Mouse (Mus musculus) hindbrain, embryonic 10.5 days (tissue): ENCODE data around the gene Klhl25. TPM values are rescaled to one million over a fixed set of nuclear protein-coding genes. Genes with fewer than 3 reads are reported as not detected.

ENCODE experiments used
- DNase-seq: peaks from one replicate; pipeline ENCODE4 v3.0.0-alpha.2; 2017; ENCODE audit warnings: low spot score
- H3K27ac ChIP-seq: fragments of 300-500 bp; sonication (generic); 2 replicates; pipeline ENCODE4 v1.5.1; 2016; ENCODE audit warnings: mild to moderate bottlenecking, moderate library complexity
- H3K27me3 ChIP-seq: fragments of 300-500 bp; sonication (generic); 2 replicates; pipeline ENCODE4 v1.6.1; 2016; ENCODE audit warnings: mild to moderate bottlenecking; ENCODE audit not compliant: poor library complexity, insufficient read depth, severe bottlenecking
- H3K36me3 ChIP-seq: fragments of 300-500 bp; sonication (generic); 2 replicates; pipeline ENCODE4 v1.6.1; 2016; ENCODE audit warnings: mild to moderate bottlenecking, moderate library complexity
- H3K4me1 ChIP-seq: fragments of 300-500 bp; sonication (generic); replicated peaks from 2 replicates; pipeline ENCODE4 v1.6.1; 2016; ENCODE audit warnings: mild to moderate bottlenecking
- H3K4me3 ChIP-seq: fragments of 300-500 bp; sonication (generic); 2 replicates; pipeline ENCODE4 v1.5.1; 2016; ENCODE audit warnings: mild to moderate bottlenecking, moderate library complexity
- H3K9me3 ChIP-seq: fragments of 300-500 bp; sonication (generic); 2 replicates; pipeline ENCODE4 v1.6.1; 2016; ENCODE audit warnings: mild to moderate bottlenecking, moderate library complexity
- WGBS: fragments of 180-500 bp; shearing (Covaris S2); methylation state at CpG from one replicate; pipeline ENCODE4 v1.1.7; 2016; 5-methylcytosine and 5-hydroxymethylcytosine counted together
- polyA plus RNA-seq: library from polyadenylated mRNA; unstranded; fragments of >200 nt; fragmentation: Nextera tagmentation; extraction: Ambion mirVana; gene quantifications from 2 replicates; pipeline ENCODE4 v1.2.1, GENCODE M21; 2016

The Klhl25 gene
- polyA plus RNA-seq = 22.8 and 24.6 TPM in 2 replicates

GRCm38 (mm10) chr7:75848115-75848775, at the start of gene Klhl25:
Klhl25 (plus strand) TSS chr7:75848310.
- peaks cover 39% of the 10 kb centered on the region for H3K4me1 ChIP-seq
- no peaks in the 10 kb centered on the region for H3K27me3 ChIP-seq
- WGBS = under 1% methylated on average over 60 of the region's 60 CpGs
- peaks cover 15% of the 10 kb centered on the region for H3K36me3 ChIP-seq
- H3K9me3 ChIP-seq = no peaks in the 10 kb centered on the region
- DNase-seq = peak; percentile 97
- peak within 1 kb of the TSS; percentile 90 for H3K4me3 ChIP-seq
- H3K27ac ChIP-seq = peak within 1 kb of the TSS; percentile 96

GRCm38 (mm10) chr7:75800530-75800929, 47.6 kb upstream of the Klhl25 start:
- no peak overlapping the region for H3K27ac ChIP-seq
- no peaks in the 10 kb centered on the region for H3K36me3 ChIP-seq
- DNase-seq = no peak
- no peaks in the 10 kb centered on the region for H3K27me3 ChIP-seq
- peaks cover 7% of the 10 kb centered on the region for H3K4me1 ChIP-seq
- 79% methylated on average over 4 of the region's 4 CpGs for WGBS
- H3K4me3 ChIP-seq = no peak overlapping the region
- H3K9me3 ChIP-seq = no peaks in the 10 kb centered on the region

DNA sequence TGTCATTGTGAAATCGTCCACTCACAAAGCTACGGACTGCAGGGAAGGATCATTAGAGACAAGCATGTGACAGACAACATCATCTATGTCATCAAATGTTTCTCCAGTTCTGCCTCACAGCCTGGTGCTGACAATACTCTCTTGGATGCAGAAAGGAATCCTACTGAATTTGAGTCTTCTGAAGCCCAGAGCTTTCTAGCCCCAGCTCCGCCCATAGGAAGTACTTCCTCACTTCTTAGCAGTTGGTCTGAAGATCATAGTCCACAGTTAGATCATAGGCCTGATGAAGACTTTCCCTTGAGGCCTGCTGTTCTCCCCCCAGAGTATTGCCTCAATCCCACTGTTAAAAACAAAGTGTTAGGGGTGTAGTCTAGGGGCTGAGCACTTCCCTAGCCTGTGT, 47.1 kb upstream of the Klhl25 start:
- H3K27me3 ChIP-seq = no peaks in the 10 kb centered on the region
- WGBS = 94% methylated on average over 3 of the region's 3 CpGs
- H3K36me3 ChIP-seq = no peaks in the 10 kb centered on the region
- H3K4me1 ChIP-seq = peaks cover 7% of the 10 kb centered on the region
- H3K4me3 ChIP-seq = no peak overlapping the region
- DNase-seq = no peak
- H3K27ac ChIP-seq = no peak overlapping the region
- H3K9me3 ChIP-seq = no peaks in the 10 kb centered on the region

DNA sequence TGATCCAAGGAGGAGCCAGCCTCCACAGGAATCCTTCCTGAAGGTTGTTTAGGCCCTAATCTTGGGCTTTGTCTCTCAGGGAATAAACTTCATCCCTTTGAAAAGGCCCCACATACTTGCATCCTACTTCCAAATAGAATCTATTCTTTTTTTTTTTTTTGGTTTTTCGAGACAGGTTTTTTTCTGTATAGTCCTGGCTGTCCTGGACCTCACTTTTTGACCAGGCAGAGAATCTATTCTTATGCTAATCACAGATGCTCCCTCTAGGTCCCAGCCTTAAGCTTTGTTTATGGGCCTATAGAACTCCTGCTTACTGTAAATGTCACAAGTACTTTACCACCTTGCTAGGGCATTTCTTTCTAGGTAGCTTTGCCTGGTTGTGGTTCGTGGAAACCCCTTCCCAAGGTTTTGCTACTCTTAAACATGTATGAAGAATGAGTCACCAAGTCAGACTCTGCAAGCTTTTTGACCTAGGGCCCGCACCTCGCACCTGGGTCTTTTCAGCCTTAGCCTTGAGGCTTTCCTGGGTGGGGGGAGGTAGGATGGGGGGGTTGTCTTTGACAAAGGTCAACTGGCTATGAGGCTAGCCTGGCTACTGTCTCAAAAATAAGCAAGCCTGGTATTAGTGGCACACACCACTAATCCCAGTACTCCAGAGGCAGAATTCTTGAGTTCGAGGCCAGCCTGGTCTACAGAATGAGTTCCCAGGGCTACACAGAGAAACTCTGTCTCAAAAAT, 46.3 kb upstream of the Klhl25 start:
- no peak for DNase-seq
- no peak overlapping the region for H3K27ac ChIP-seq
- H3K36me3 ChIP-seq = no peaks in the 10 kb centered on the region
- peaks cover 5% of the 10 kb centered on the region; the same call in 1 of the 2 replicates for H3K4me1 ChIP-seq
- WGBS = 92% methylated on average over 5 of the region's 5 CpGs
- H3K9me3 ChIP-seq = no peaks in the 10 kb centered on the region
- no peaks in the 10 kb centered on the region for H3K27me3 ChIP-seq
- H3K4me3 ChIP-seq = no peak overlapping the region

- no peak for DNase-seq
- WGBS = 74% methylated on average over 3 of the region's 3 CpGs
- peaks cover 6% of the 10 kb centered on the region; the same call in 1 of the 2 replicates for H3K4me1 ChIP-seq
- H3K27ac ChIP-seq = no peak overlapping the region
- H3K4me3 ChIP-seq = no peak overlapping the region
- H3K36me3 ChIP-seq = no peaks in the 10 kb centered on the region
- H3K9me3 ChIP-seq = no peaks in the 10 kb centered on the region
- H3K27me3 ChIP-seq = no peaks in the 10 kb centered on the region
Observed at GRCm38 (mm10) chr7:75802887-75803286, 45.2 kb upstream of the Klhl25 start.

DNA sequence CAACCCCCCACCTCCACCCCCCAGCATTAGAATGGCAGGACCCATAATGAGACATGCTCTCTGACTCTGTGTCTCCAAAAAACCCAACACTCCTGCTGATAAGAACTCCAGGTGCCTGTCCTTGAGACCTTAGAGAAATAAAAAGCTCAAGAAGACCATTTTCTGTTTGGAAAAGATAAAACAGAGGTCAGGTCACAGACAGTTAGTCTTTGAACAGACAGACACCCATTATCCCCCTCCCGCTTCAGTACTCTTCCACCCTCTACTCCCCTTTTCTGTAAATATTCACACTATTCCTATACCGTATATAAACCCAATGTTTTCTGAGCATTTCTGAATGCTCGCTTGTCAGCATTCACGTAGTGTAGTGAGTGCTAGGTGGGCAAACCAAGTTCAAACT, 41.9 kb upstream of the Klhl25 start:
- WGBS = 84% methylated on average over 4 of the region's 4 CpGs
- no peaks in the 10 kb centered on the region for H3K9me3 ChIP-seq
- H3K4me1 ChIP-seq = peaks cover 6% of the 10 kb centered on the region; the same call in 1 of the 2 replicates
- no peak for DNase-seq
- H3K4me3 ChIP-seq = no peak overlapping the region
- no peaks in the 10 kb centered on the region for H3K27me3 ChIP-seq
- no peaks in the 10 kb centered on the region for H3K36me3 ChIP-seq
- H3K27ac ChIP-seq = no peak overlapping the region

GRCm38 (mm10) chr7:75806711-75807110, 41.4 kb upstream of the Klhl25 start:
- Histone ChIP-seq H3K36me3 (no peaks in the 10 kb centered on the region), H3K27ac (no peak overlapping the region), H3K27me3 (no peaks in the 10 kb centered on the region), H3K4me3 (no peak overlapping the region), H3K4me1 (peaks cover 6% of the 10 kb centered on the region; the same call in 1 of the 2 replicates), H3K9me3 (no peaks in the 10 kb centered on the region)
- DNase-seq = no peak
- WGBS = 70% methylated on average over 4 of the region's 4 CpGs

DNA sequence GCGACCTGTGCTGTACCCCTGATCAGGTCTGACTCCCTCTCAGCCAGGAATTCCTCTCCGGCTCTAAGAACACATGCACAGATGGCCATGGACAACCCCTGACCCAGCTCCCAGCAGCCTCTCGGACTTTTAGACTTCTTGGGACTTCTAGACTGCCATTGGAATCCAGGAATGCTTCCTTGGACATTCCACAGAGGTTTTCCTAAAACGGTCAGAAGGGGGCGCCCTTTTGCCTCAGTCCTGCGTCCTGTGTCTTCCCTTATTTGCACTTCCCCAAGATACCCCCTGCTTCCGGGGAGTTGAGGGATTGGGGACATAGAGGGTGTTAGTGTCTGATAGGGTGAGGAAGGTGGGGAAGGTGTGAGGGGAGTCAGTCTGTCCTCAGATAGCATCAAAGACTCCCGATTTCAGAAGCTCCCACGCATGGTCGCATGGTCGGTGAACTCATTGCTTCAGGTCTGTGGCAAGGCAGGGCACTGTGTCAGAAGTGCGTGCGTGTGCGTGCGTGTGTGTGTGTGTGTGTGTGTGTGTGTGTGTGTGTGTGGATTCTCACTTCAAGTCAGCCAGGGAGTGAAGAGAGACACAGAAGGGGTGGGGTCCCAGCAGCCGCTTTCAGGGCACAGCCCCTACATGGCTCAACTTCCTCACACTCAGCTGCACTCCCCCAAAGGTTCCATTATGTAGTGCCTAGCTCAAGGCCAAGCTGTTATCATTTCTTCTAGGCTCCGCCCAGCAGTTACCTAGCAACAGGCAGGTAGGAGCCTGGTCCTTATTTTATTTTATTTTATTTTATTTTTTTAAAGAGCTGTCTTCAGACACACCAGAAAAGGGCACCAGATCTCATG, 40.4 kb upstream of the Klhl25 start:
- Histone ChIP-seq H3K4me1 (peaks cover 6% of the 10 kb centered on the region; the same call in 1 of the 2 replicates), H3K27ac (no peak overlapping the region), H3K36me3 (no peaks in the 10 kb centered on the region), H3K27me3 (no peaks in the 10 kb centered on the region), H3K4me3 (no peak overlapping the region), H3K9me3 (no peaks in the 10 kb centered on the region)
- WGBS = 79% methylated on average over 17 of the region's 17 CpGs
- DNase-seq = peak; percentile 19

DNA sequence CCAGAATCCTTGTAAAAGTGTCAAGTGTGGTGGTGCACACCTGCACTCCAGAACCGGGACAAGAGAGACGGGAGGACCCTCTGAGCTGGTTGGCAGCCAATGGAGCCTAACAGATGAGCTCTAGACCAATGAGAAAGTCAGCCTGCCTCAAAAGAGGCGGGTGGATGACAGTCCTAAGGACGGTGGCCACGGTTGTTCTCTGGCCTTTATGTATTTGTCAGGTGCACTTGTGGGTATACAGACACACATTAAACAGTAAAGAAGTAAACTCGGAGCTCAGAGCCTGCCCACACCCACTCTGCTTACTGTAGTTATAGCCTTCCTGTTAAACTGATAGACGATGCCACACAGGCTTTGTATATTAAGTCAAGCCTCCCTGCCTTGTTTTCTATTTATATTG, 27.4 kb upstream of the Klhl25 start:
- 91% methylated on average over 7 of the region's 7 CpGs for WGBS
- Histone ChIP-seq H3K4me3 (no peak overlapping the region), H3K36me3 (no peaks in the 10 kb centered on the region), H3K9me3 (no peaks in the 10 kb centered on the region), H3K27me3 (no peaks in the 10 kb centered on the region), H3K4me1 (no peaks in the 10 kb centered on the region), H3K27ac (no peak overlapping the region)
- DNase-seq = no peak

DNA sequence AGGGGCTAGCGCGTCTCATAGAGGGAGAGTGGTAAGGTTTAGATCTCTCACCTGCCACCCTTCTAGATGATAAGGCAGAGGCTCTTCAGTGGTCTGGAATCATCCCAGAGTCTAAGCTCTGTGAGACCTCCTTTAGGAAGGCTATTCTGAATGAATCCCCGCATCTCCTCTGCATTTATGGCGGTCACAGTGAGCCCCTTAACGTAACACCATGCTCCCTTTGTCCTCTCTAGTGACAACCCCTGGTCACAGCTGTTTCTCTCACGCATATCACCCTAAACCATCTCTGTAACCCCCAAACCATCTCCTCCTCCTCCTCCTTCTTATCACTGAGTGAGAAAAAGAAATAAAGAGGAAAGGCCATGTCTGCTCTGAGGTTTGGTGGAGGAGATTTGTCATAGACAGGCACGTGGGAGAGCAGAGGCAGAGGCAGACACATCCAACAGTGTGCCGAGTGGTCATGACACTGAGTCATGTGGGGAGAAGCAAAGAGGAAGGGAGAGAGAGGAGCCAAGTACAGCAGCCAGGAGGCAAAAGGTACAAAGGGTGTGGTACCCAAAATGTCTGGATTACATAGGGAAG, 25.9 kb upstream of the Klhl25 start:
- no peaks in the 10 kb centered on the region for H3K27me3 ChIP-seq
- H3K4me1 ChIP-seq = no peaks in the 10 kb centered on the region
- no peaks in the 10 kb centered on the region for H3K36me3 ChIP-seq
- H3K4me3 ChIP-seq = no peak overlapping the region
- no peak for DNase-seq
- WGBS = 84% methylated on average over 8 of the region's 8 CpGs
- H3K27ac ChIP-seq = no peak overlapping the region
- H3K9me3 ChIP-seq = no peaks in the 10 kb centered on the region

DNA sequence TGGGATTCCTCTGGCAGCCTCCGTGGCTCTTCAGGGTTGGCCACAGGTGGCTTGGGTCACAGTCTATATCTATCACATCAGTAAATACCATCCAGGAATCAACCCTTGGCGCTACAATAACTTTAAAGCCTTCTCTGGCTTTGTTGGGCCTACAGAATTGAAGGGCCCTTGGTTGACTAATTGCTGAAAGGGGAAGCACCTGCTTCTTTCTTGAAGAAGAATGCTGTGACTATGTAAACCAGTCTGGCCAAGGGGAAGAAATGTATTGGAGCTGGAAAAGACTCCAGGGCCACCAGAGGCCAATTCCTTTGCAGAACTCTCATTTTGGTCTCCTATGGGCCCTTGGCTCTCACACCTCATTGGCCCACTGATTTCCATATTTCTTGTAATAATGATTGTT, 25.0 kb upstream of the Klhl25 start:
- no peak for DNase-seq
- Histone ChIP-seq H3K4me1 (peaks cover 4% of the 10 kb centered on the region; the same call in 1 of the 2 replicates), H3K9me3 (no peaks in the 10 kb centered on the region), H3K36me3 (no peaks in the 10 kb centered on the region), H3K4me3 (no peak overlapping the region), H3K27me3 (no peaks in the 10 kb centered on the region), H3K27ac (no peak overlapping the region)
- 80% methylated on average over 2 of the region's 2 CpGs for WGBS

DNA sequence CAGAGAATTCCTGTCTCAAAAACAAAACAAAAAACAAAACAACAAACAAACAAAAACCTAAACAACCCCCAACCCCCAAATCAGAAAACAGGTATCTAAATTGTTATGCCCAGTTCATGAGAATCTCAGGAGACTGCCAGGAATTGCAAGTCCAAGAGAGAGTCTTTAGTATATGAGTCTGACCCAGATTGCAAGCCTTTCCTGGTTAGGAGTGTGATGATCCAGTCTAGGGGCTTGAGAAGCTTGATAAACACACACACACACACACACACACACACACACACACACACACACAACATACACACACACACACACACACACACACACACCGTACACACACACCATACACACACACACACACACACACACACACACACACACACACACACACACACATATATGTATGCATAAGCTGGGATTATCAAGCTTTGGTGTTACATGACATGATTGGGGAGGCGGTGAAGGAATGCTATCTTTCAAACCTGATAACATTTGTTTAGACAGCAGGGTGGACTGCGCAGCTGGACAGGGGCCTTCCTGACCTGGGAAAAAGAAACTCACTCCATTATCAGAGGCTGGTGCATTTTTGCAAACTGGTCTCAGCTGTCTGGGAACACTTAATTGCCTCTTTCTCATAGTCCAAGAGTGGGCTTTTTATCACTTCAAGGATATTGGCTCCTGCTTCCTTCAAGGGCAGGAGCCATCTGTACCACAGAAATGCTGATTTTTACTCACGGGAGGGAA, 21.6 kb upstream of the Klhl25 start:
- Histone ChIP-seq H3K27me3 (no peaks in the 10 kb centered on the region), H3K36me3 (no peaks in the 10 kb centered on the region), H3K4me3 (no peak overlapping the region), H3K27ac (no peak overlapping the region), H3K9me3 (no peaks in the 10 kb centered on the region), H3K4me1 (peaks cover 4% of the 10 kb centered on the region; the same call in 1 of the 2 replicates)
- DNase-seq = no peak
- 81% methylated on average over 4 of the region's 4 CpGs for WGBS
